Mouse (Mus musculus) liver, embryonic 13.5 days (tissue): ENCODE results near the gene Gm49368. TPM values are rescaled to one million over a fixed set of nuclear protein-coding genes. Genes with fewer than 3 reads are reported as not detected.

ENCODE experiments used
- polyA plus RNA-seq: library from polyadenylated mRNA; unstranded; fragments of >200 nt; fragmentation: Nextera tagmentation; extraction: Ambion mirVana; gene quantifications from 2 replicates; pipeline ENCODE4 v1.2.1, GENCODE M21; 2015

The Gm49368 gene
- polyA plus RNA-seq, 1 experiment from 2014 or later: not detected

Other genes with a start within 250 kb of the Gm49368 start
- 17.4 and 17.5 TPM in 2 replicates for gene Stx4a, start 238.4 kb upstream of the Gm49368 start, polyA plus RNA-seq
- gene Stx1b, start 238.1 kb upstream of the Gm49368 start, polyA plus RNA-seq: 0.22 and 0.41 TPM in 2 replicates
- 3.7 and 5.0 TPM in 2 replicates for gene Zfp646, start 186.5 kb upstream of the Gm49368 start, polyA plus RNA-seq
- gene Zfp668, start 185.9 kb upstream of the Gm49368 start, polyA plus RNA-seq: 7.3 and 7.6 TPM in 2 replicates
- gene Prss53, start 171.7 kb upstream of the Gm49368 start, polyA plus RNA-seq: 0.19 and 0.24 TPM in 2 replicates
- not detected in 2 replicates for gene Gm21974, start 167.2 kb upstream of the Gm49368 start, polyA plus RNA-seq
- 86.9 and 89.1 TPM in 2 replicates for gene Vkorc1, start 167.1 kb upstream of the Gm49368 start, polyA plus RNA-seq
- gene Bckdk, start 158.6 kb upstream of the Gm49368 start, polyA plus RNA-seq: 64.4 and 70.0 TPM in 2 replicates
- 20.5 and 22.7 TPM in 2 replicates for gene Kat8, start 150.2 kb upstream of the Gm49368 start, polyA plus RNA-seq
- 5.8 and 6.4 TPM in 2 replicates for gene Prss8, start 132.6 kb upstream of the Gm49368 start, polyA plus RNA-seq
- gene Prss36, start 116.0 kb upstream of the Gm49368 start, polyA plus RNA-seq: 4.0 and 4.1 TPM in 2 replicates
- gene Fus, start 95.2 kb upstream of the Gm49368 start, polyA plus RNA-seq: 160 and 170 TPM in 2 replicates
- 23.7 and 31.2 TPM in 2 replicates for gene Pycard, start 68.8 kb upstream of the Gm49368 start, polyA plus RNA-seq
- not detected in 2 replicates for gene Trim72, start 58.7 kb upstream of the Gm49368 start, polyA plus RNA-seq
- 1.8 TPM in 2 replicates for gene Itgam, start within 50 bp of the Gm49368 start, polyA plus RNA-seq
- gene Itgax, start 66.9 kb downstream of the Gm49368 start, polyA plus RNA-seq: 0.09 and 0.12 TPM in 2 replicates
- not detected in 2 replicates for gene Itgad, start 91.7 kb downstream of the Gm49368 start, polyA plus RNA-seq
- 2.3 and 2.7 TPM in 2 replicates for gene Cox6a2, start 143.7 kb downstream of the Gm49368 start, polyA plus RNA-seq
- gene Armc5, start 174.7 kb downstream of the Gm49368 start, polyA plus RNA-seq: 8.3 and 8.4 TPM in 2 replicates
- gene 9130023H24Rik, start 175.3 kb downstream of the Gm49368 start, polyA plus RNA-seq: 1.9 and 2.8 TPM in 2 replicates
- 14.3 and 17.8 TPM in 2 replicates for gene Tgfb1i1, start 184.1 kb downstream of the Gm49368 start, polyA plus RNA-seq
- gene Slc5a2, start 203.0 kb downstream of the Gm49368 start, polyA plus RNA-seq: 1.6 and 2.4 TPM in 2 replicates
- gene BC017158, start 235.5 kb downstream of the Gm49368 start, polyA plus RNA-seq: 16.7 and 21.4 TPM in 2 replicates